Mouse (Mus musculus) 3T3-L1 (cell line): ENCODE results near the gene Pole2.
"Not testable (repeated sequence)": the region's sequence is repeated elsewhere in the genome, so short reads cannot be mapped to it uniquely, and the experiment has no call there.

Experiments
- DNase-seq: peaks from one replicate; pipeline ENCODE4 v3.0.0-alpha.2; 2015; ENCODE audit warnings: low read depth, low spot score

Gene Pole2

DNA sequence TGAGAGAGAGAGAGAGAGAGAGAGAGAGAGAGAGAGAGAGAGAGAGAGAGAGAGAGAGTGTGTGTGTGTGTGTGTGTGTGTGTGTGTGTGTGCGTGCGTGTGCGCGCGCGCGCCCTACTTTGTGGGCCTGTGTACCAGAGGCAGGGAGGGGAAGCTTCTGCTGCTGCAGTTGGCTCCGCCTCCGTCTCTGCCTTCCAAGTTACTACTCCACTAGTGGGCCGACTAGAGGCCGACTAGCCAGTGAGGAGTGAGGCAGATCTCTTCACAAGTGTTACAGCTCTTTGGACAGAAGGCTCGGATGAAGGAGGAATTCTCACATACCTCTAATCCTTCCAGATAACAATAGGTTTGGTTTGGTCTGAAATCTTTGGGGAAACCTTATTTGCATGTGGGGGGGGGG lies 48.6 kb downstream of the Pole2 start:
- DNase-seq: no peak

- no peak for DNase-seq
These were observed 50.5 kb downstream of the Pole2 start for GRCm38 (mm10) chr12:69177526-69177925.

- no peak for DNase-seq
These were observed 52.0 kb downstream of the Pole2 start for GRCm38 (mm10) chr12:69175975-69176374.

GRCm38 (mm10) chr12:69171307-69171706 lies 56.7 kb downstream of the Pole2 start:
- DNase-seq: no peak

GRCm38 (mm10) chr12:69168461-69169106 lies 59.4 kb downstream of the Pole2 start, which contains the start of gene Lrr1:
Gene Lrr1 (plus strand): TSS chr12:69168814.
- DNase-seq: peak; percentile 82

- DNase-seq: no peak
These were observed 60.1 kb downstream of the Pole2 start for GRCm38 (mm10) chr12:69167656-69168460.

DNA sequence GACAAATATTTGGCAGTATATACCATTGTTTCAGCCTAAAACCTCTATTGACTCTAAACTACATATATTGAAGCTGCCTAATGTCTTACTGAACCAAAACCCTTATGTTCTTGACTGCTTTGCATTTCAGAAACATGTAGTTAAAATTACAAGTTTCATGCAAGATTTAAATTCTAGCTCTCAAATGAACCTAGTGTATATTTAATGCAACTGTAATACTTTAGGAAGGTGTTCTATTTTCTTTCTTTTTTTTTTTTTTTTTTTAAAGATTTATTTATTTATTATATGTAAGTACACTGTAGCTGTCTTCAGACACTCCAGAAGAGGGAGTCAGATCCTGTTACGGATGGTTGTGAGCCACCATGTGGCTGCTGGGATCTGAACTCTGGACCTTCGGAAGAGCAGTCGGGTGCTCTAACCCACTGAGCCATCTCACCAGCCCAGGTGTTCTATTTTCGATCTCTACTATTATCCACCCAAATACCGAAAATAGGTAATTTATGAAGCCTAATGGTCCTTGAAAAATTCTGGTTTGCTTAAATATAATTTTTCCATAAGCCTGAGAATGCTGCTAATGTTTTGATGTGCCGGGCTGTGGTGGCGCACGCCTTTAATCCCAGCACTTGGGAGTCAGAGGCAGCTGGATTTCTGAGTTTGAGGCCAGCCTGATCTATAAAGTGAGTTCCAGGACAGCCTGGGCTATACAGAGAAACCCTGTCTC lies 61.0 kb downstream of the Pole2 start:
- DNase-seq: not testable (repeated sequence)

- peak; percentile 32 for DNase-seq
These were observed 63.1 kb downstream of the Pole2 start for GRCm38 (mm10) chr12:69164904-69165303.

- not testable (repeated sequence) for DNase-seq
These were observed 64.4 kb downstream of the Pole2 start for GRCm38 (mm10) chr12:69163586-69163985.

- DNase-seq: not testable (repeated sequence)
These were observed 67.3 kb downstream of the Pole2 start for GRCm38 (mm10) chr12:69160677-69161076.

DNA sequence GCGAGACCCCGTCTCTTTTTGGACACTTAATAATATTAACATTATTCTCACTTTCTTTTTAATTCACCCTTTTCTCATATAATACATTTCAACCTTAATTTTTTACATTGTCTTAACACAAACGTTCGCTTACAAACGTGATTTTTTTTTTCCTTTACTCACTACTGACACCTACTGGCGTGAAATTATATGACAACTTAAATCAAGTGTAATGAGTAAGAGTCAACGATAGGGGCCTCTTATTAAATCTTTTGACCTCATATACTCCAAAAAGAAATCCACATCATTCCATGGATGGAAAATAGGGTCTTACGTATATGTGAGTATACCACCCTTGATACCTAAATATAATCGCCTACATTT lies 68.4 kb downstream of the Pole2 start:
- peak; percentile 86 for DNase-seq

DNA sequence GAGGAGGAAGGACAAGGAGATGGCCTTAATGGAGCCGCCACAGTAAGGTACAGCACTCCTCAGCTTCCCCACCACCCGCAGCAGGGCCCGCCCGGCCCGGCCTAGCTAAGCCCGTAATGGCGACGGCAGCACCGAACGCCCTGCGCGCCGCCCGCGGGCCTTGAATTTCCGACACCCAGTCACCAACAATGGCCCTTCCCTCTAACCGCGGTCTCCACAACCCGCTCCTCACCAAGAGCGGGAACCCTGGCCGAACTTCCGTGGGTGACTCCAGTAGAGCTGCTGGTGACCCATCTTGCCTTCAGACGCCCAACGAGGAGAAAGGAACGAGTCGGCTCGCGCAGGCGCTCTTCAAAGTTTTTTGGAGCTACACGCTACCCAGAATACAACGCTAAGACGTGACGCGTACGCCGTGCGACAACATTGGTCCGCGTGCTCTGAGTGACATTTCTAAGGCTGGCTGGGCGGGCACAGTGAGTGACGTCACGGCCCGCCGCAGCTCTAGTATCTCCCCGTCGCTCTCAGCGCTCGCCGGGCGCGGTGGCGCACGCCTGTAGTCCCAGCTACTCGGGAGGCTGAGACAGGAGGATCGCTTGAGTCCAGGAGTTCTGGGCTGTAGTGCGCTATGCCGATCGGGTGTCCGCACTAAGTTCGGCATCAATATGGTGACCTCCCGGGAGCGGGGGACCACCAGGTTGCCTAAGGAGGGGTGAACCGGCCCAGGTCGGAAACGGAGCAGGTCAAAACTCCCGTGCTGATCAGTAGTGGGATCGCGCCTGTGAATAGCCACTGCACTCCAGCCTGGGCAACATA lies 69.0 kb downstream of the Pole2 start, which contains the start of gene Rps29:
Gene Rps29 (minus strand): TSS at position 422 of the 813 bp plus-strand sequence.
- peak; percentile 100 for DNase-seq

DNA sequence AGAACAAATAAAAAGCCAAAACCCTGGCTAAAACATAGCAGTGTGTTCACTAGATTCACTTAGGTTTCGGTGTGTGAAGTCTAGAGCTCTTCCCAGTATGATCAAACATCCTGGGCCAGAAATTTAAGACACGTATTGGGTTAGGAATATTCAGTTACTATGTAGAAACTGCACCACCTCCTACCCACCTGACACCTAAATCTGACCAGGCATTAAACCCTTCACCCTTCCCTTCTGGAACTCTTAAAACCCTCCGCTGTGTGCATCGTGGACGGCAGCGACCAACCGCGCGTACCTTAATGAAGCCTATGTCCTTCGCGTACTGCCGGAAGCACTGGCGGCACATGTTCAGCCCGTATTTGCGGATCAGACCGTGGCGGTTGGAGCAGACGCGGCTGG lies 69.6 kb downstream of the Pole2 start:
- DNase-seq: peak; percentile 42

DNA sequence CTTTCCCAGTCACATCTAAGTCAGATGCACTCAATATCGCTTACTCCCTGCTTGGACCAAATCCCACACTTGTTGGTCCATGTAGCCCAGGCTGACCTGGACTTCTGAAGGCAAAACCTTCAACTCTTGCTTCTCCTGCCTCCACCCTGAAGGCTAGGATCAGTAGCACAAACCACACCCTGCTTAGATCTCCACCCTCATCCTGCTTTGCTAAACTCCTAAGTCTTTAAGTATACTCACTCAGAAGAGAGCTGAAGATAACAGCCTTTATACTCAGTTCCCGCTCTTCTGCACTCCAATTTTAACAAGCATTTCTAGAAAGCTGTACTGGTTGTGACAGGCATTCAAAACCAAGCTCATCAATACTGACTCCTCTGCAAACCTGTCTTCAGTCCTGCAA lies 70.9 kb downstream of the Pole2 start:
- no peak for DNase-seq

- no peak for DNase-seq
These were observed 71.6 kb downstream of the Pole2 start for GRCm38 (mm10) chr12:69156436-69156835.

- no peak for DNase-seq
These were observed 72.1 kb downstream of the Pole2 start for GRCm38 (mm10) chr12:69155923-69156322.
